ENCODE assay signal across 7 mouse cellular contexts in the genomic region with DNA sequence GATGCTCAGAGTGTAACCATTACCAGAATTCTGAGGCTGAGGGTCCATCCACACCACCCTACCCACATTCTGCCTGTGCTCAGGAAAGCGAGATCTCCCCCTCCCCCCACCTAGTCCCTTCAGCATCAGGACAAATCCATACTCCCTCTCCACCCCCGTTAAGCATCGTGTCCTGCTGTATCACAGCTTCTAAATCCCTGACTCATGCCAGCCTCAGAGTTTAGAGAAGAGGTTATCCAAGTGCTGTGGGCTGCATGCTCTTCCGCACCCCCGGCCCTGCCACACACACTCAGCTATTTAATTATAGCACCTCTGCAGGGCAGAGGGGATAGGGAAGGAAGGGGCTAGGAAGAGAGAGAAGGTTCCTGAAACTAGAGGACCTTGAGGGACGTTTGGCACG. TPM values are rescaled to one million over a fixed set of nuclear protein-coding genes. Genes with fewer than 3 reads are reported as not detected.
A peak's percentile ranks its signal among the peaks of the same experiment; 100 is the strongest.
DNase-seq lines count a peak whose midpoint lies in the region; ATAC-seq and TF ChIP-seq lines count a peak whose summit lies in the region.

No protein-coding gene starts in this region.

- H3K36me3 ChIP-seq in forebrain, embryonic 10.5 days (replicated peaks): no peaks in the 10 kb centered on the region
- H3K36me3 ChIP-seq in intestine, embryonic 16.5 days (ENCODE audit: control insufficient read depth, insufficient read depth, low read length): no peaks in the 10 kb centered on the region

- H3K27ac ChIP-seq in left cerebral cortex, adult 2 months: peak overlapping the region; percentile 99
- peak overlapping the region; percentile 65 for H3K27ac ChIP-seq in forebrain, embryonic 10.5 days
- H3K27ac ChIP-seq in intestine, embryonic 16.5 days (ENCODE audit: low read length): no peak overlapping the region
- H3K27ac ChIP-seq in olfactory bulb, adult 2 months (ENCODE audit: insufficient read depth, low read depth, low read length): peak overlapping the region; percentile 100

- peaks cover 20% of the 10 kb centered on the region for H3K4me1 ChIP-seq in forebrain, embryonic 10.5 days
- peaks cover 13% of the 10 kb centered on the region for H3K4me1 ChIP-seq in intestine, embryonic 16.5 days (ENCODE audit: control insufficient read depth, insufficient read depth, low read length)
- H3K4me1 ChIP-seq in olfactory bulb, adult 2 months (ENCODE audit: control insufficient read depth, insufficient read depth, low read length): peaks cover 35% of the 10 kb centered on the region

- 51% methylated on average over 7 of the region's 7 CpGs for WGBS in forebrain, embryonic 10.5 days
- 44% methylated on average over 7 of the region's 7 CpGs for WGBS in intestine, embryonic 16.5 days
- 9% methylated on average over 7 of the region's 7 CpGs for WGBS in olfactory bulb, adult 2 months

- TF ChIP-seq POLR2A in olfactory bulb, adult 2 months (IDR thresholded peaks at IDR 0.05; ENCODE audit: insufficient read depth, low read depth, low read length): no peak

- ATAC-seq in intestine, embryonic 16.5 days: peak; percentile 9; the same call in 1 of the 2 replicates

- no peaks in the 10 kb centered on the region for H3K27me3 ChIP-seq in forebrain, embryonic 10.5 days (ENCODE audit: poor library complexity, severe bottlenecking)
- no peaks in the 10 kb centered on the region for H3K27me3 ChIP-seq in intestine, embryonic 16.5 days (replicated peaks; ENCODE audit: control insufficient read depth, insufficient read depth, low read length)

- H3K4me3 ChIP-seq in left cerebral cortex, adult 2 months: peak overlapping the region; percentile 15
- H3K4me3 ChIP-seq in forebrain, embryonic 10.5 days: peak overlapping the region; percentile 33
- no peak overlapping the region for H3K4me3 ChIP-seq in intestine, embryonic 16.5 days (ENCODE audit: low read length)
- H3K4me3 ChIP-seq in olfactory bulb, adult 2 months (ENCODE audit: insufficient read depth, low read depth, low read length): peak overlapping the region; percentile 9; the same call in 1 of the 2 replicates

- peak; percentile 35 to 51 for DNase-seq in left cerebral cortex, adult 2 months (ENCODE audit: extremely low spot score in 1 of 2, low spot score in 2 of 2)
- no peak for DNase-seq in left cerebral cortex, adult 9 months (ENCODE audit: low spot score in 2 of 2)
- DNase-seq in forebrain, embryonic 10.5 days (ENCODE audit: extremely low spot score, low spot score): no peak
- DNase-seq in thymus, postnatal 14 days: no peak
- DNase-seq in c-Kit-positive CD71-positive TER-119-positive erythroid progenitor cells, embryonic 14.5 days (ENCODE audit: low spot score): no peak

- H3K9ac ChIP-seq in intestine, embryonic 16.5 days (ENCODE audit: low read depth, low read length): no peak overlapping the region

- peak overlapping the region; percentile 34; the same call in 1 of the 2 replicates for H3K4me2 ChIP-seq in intestine, embryonic 16.5 days (ENCODE audit: low read depth, low read length)

- intact Hi-C loops in left cerebral cortex, adult 2 months (cut with DNase I): loop anchor here (1.0 to 2.0 kb wide), 3 partner anchors 28 to 174 kb away; no protein-coding TSS in a partner anchor

- TF ChIP-seq CTCF in left cerebral cortex, adult 2 months (IDR thresholded peaks at IDR 0.05): no peak
- TF ChIP-seq CTCF in olfactory bulb, adult 2 months (IDR thresholded peaks at IDR 0.05; ENCODE audit: insufficient read depth, low read depth, low read length): no peak

- H3K9me3 ChIP-seq in forebrain, embryonic 10.5 days: no peaks in the 10 kb centered on the region
- H3K9me3 ChIP-seq in intestine, embryonic 16.5 days (ENCODE audit: control insufficient read depth, low read length): no peaks in the 10 kb centered on the region

RNA-seq across cellular contexts. Expression of a gene that starts 40.6 kb away (rescaled TPM):
- 100 to 1,000 TPM; 214 to 217 TPM for total RNA-seq in left cerebral cortex, adult 2 months (2021)
- polyA plus RNA-seq in forebrain, embryonic 10.5 days (2016; fragmentation: Nextera tagmentation; extraction: Ambion mirVana): 490 and 521 TPM in 2 replicates
- polyA plus RNA-seq in intestine, embryonic 16.5 days (2015; fragmentation: Nextera tagmentation; extraction: Ambion mirVana): 613 and 620 TPM in 2 replicates
- not detected in 2 replicates for polyA plus RNA-seq in olfactory bulb, adult 2 months (2012; ENCODE audit: insufficient read depth, insufficient read length, low replicate concordance, missing spikeins)

Comparison
In these comparisons a context has a peak if more than half of its experiments do, and no peak if none do; other contexts are left out.
1. DNase-seq: peak in left cerebral cortex, adult 2 months (2 of 2); none in left cerebral cortex, adult 9 months (0 of 2), forebrain, embryonic 10.5 days (single experiment), thymus, postnatal 14 days (single experiment) and c-Kit-positive CD71-positive TER-119-positive erythroid progenitor cells, embryonic 14.5 days (single experiment).
2. RNA of a gene that starts 40.6 kb away (polyA plus RNA-seq): 613 to 620 TPM in intestine, embryonic 16.5 days and 490 to 521 TPM in forebrain, embryonic 10.5 days; not detected in olfactory bulb, adult 2 months; every median in the first group is over 10 times any median in the second.